Mouse (Mus musculus) urinary bladder, postnatal 36 days (tissue): ENCODE data around the gene Vdr.

Experiments
- DNase-seq, 2 experiments: peaks; one replicate each; pipeline ENCODE4 v3.0.0; 2022; ENCODE audit warnings: low spot score in 2 of 2, mixed read lengths in 1 of 2

The Vdr gene

DNA sequence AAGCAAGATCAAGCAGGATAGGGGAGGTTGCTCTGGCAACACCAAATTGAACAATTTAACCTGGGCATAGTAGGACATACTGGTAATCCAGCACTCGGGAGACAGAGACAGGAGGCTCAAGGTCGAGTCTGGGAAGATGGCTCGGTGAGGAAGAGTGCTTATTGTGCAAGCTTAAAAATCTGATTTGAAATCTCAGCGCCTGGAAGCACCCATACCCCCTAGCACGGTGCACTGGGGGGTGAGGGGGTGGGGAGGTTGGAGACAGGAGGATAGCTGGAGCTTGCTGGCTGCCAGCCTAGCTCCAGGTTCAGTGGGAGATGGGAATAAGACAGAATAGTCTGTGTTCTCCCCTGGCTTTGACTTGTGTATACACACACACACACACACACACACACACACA, 9.9 kb upstream of the Vdr start:
- no peak for DNase-seq

- no peak for DNase-seq
Measured at GRCm38 (mm10) chr15:97919217-97919616, 8.8 kb upstream of the Vdr start.

DNA sequence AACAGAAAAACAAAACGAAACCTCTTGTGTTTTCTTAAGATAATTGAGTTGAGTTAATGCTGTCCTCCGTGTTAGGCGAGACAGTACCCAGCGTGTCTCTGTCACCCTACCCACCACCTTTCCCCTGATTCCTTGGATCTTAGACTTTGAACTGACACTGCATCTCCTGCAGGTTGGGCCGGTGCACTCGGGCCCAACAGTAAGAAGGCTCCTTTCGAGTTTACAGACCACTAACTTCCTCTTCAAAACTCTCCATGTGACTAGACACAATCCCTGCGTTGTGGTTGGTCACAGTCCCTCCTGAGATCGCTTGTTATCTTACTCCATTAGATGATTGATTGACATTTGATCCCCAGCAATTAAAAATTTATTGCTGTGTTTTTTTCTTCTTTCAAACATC, 7.6 kb upstream of the Vdr start:
- no peak for DNase-seq

DNA sequence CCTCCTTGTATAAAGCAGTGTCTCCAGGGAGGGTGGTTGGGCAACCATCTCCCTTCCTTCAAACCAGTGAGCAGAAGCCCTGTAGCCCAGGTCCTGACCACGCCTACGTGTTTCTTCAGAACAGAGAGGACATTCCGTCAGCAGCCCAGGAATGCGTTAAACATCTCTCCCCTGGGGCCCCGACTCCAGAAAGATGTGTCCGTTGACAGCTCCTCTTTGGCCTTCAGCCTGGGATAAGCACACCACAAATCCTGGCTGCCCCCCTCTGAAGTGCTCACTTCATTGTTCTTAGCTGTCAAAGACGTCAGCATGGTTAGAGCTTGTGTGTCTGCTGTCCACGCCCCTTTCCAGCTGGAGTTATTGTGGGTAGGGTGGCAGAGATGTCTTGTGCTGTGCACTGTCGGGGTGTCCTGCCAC, 3.9 kb upstream of the Vdr start:
- DNase-seq: peak in 1 of 2 experiments; percentile 63

GRCm38 (mm10) chr15:97907801-97908751, 2.4 kb downstream of the Vdr start:
- peak; percentile 50 to 51 for DNase-seq

DNA sequence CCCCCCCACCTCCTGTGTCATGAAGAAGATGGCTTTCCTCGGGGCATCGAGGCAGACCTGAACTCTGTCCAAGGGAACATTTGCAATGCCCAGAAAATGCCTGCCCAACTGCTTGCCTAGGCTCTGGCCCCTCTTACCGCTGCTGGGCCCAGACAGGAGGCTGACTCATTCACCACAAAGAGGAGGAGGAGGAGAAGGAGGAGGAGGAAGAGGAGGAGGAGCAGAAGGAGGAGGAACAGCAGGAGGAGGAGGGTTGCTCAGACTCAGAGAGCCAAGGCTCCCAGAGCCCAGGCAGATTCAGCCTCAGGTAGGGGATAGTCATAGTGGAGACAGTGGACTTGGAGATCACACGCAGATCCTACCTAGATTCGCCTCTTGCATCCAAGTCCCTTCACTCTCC, 3.2 kb downstream of the Vdr start:
- DNase-seq: peak in 1 of 2 experiments; percentile 12

GRCm38 (mm10) chr15:97905281-97905680, 5.1 kb downstream of the Vdr start:
- no peak for DNase-seq

DNA sequence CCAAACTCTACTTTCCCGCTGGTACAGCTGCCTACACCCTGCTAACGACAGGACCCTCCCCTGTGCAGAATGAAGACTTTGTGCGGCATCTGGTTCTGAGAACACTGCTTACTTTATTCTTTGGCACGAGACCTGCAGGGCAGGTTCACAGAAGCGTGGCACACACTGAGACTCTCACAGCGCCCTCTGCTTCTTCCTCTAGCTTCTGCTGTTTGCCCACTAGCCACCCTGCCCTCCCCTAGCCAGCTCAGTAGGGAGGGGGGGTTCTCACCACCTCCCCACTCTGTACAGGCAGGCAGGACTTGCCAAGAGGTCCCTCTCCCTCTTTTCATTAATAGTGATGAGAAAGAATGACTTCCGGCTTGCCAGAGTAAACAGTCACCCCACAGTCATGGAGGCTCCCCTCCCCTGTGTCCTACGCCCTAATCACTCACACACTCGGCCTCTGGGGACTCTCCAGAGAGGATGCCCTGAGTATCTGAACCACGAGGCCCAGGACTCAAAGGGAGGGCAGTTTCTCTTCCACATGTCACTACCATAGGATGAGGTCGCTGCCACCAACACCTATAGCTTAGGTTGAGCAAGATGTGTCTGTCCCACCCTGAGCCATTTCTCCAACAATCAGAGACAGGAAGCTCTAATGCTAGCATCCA, 6.0 kb downstream of the Vdr start:
- no peak for DNase-seq

DNA sequence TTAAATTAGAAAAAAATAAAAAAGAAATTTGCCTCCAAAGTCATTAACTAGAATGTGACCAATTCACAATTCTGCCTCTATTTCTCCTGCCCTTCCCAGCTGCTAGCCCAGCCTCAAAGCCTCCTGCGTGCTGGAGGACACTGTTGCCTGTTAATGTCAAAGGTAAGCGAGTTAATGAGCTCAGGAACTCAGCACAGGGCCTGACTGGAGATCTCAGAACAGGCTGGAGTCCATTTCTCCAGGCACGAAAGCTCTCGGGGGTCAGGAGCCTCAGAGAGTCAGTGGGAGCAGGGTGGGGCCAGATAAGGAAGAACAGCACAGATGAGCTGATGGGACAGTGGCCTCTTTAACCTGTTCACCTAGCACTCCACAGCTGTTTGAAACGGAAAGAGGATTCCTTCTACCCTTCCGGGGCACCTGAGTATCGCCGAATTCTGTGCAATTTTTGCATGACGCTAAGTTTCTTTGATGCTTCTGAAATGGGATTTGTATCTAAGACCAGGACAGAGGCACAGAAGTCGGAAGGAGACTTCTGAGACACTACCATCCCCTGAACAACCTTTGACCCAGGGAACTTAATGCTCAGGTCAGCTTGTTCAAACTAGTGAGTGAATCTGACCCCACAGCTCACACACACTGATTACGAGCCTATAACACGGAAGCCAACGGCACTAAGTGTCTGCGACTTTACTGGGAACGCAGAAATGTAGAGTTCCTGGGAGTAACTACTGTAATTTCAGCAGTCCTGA, 7.0 kb downstream of the Vdr start:
- no peak for DNase-seq

- no peak for DNase-seq
Measured at GRCm38 (mm10) chr15:97900991-97901390, 9.4 kb downstream of the Vdr start.

DNA sequence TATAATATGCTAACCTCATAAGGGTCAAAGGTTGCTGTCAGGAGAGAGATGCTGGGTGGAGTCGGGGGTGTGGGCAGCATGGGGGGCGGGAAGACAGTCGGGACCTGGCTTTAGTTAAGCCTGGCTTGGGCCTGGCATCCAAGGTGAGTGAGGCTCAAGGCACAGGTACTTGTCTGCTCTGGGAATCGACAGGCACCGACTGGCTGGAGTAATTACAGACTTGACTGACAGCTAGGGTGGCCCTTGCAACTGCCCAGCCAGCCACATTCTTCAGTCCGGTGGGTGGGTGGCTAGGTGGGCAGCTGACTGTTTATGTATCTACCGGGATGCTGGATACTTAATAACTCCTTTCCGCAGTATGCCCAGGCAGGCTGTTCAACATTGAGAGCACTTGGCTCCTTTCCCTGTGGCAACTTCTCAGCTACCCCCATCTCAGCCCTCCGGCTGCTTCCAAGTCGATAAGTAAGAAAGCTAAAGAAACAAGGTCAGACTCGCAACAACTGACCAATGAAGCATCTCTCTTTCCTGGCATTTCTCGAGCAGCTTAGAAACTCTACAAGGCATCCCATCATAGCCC, 10.0 kb downstream of the Vdr start:
- no peak for DNase-seq

GRCm38 (mm10) chr15:97899714-97900113, 10.7 kb downstream of the Vdr start:
- DNase-seq: no peak

DNA sequence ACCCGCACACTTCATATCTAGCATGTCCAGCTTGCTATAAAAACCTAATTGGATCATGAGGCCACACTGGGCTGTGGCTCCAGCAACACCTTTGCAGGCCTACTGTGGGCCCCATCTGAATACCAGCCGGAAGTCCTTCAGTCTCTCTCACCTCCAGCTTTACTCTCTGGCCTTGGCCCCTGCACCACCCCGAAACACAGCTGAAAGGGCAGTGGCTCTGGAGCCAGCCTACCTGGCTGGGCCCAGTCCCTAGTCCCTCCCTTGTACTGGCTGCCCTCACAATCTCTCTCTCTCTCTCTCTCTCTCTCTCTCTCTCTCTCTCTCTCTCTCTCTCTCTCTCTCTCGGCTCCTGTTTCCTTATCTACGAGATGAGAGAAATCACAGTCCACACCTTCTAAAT, 11.6 kb downstream of the Vdr start:
- DNase-seq: no peak

- DNase-seq: no peak
Measured at GRCm38 (mm10) chr15:97896861-97897654, 13.4 kb downstream of the Vdr start.

- no peak for DNase-seq
Measured at GRCm38 (mm10) chr15:97896347-97896746, 14.1 kb downstream of the Vdr start.

GRCm38 (mm10) chr15:97895847-97896246, 14.6 kb downstream of the Vdr start:
- no peak for DNase-seq

- DNase-seq: no peak
Measured at GRCm38 (mm10) chr15:97892506-97892905, 17.9 kb downstream of the Vdr start.

DNA sequence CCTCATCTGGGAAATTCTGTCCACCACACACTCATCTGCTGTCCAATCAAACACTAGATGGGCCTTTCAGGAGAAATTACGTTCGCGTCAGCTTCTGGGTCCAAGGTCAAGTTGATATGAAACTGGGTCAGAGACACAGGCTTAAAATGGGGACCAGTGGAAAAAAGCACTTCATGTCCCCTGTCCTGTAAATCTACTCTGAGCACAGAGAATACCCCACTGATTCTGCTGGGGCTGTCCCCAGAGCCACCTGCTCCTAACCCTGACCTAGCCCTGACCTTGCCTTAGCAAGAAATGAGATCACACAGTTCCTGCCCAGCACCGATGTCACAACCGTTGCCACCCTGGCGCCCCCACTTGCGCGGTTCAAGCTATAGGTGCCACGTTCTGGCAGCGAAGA, 20.0 kb downstream of the Vdr start:
- DNase-seq: no peak

GRCm38 (mm10) chr15:97890017-97890416, 20.4 kb downstream of the Vdr start:
- DNase-seq: no peak

GRCm38 (mm10) chr15:97887541-97888016, 22.9 kb downstream of the Vdr start:
- DNase-seq: no peak

- no peak for DNase-seq
Measured at GRCm38 (mm10) chr15:97881423-97881822, 29.0 kb downstream of the Vdr start.
